Mouse (Mus musculus) forebrain, embryonic 16.5 days (tissue): Measurements from ENCODE around the gene Gm49416. TPM values are rescaled to one million over a fixed set of nuclear protein-coding genes. Genes with fewer than 3 reads are reported as not detected.
"Not testable (repeated sequence)": the region's sequence is repeated elsewhere in the genome, so short reads cannot be mapped to it uniquely, and the experiment has no call there.

ENCODE experiments used
- ATAC-seq: fragments of 200-750 bp; cut with Nextera tagmentation; 2 replicates; pipeline ENCODE4 v1.8.0; 2017; ENCODE audit warnings: mild to moderate bottlenecking, moderate library complexity
- H3K27ac ChIP-seq: fragments of 300-500 bp; sonication (generic); 2 replicates; pipeline ENCODE4 v1.5.1; 2014; ENCODE audit warnings: low read length, control low read depth
- H3K27me3 ChIP-seq: fragments of 300-500 bp; sonication (generic); replicated peaks from 2 replicates; pipeline ENCODE4 v1.6.1; 2014; ENCODE audit warnings: low read length; ENCODE audit not compliant: control insufficient read depth, insufficient read depth
- H3K36me3 ChIP-seq: fragments of 300-500 bp; sonication (generic); 2 replicates; pipeline ENCODE4 v1.6.1; 2014; ENCODE audit not compliant: control insufficient read depth, insufficient read depth
- H3K4me1 ChIP-seq: fragments of 300-500 bp; sonication (generic); replicated peaks from 2 replicates; pipeline ENCODE4 v1.6.1; 2014; ENCODE audit warnings: low read length; ENCODE audit not compliant: control insufficient read depth, insufficient read depth
- H3K4me2 ChIP-seq: fragments of 300-500 bp; sonication (generic); 2 replicates; pipeline ENCODE4 v1.6.1; 2014; ENCODE audit warnings: mild to moderate bottlenecking, low read length, control low read depth
- H3K4me3 ChIP-seq: fragments of 300-500 bp; sonication (generic); replicated peaks from 2 replicates; pipeline ENCODE4 v1.5.1; 2014; ENCODE audit warnings: mild to moderate bottlenecking, low read length, control low read depth
- H3K9ac ChIP-seq: fragments of 300-500 bp; sonication (generic); replicated peaks from 2 replicates; pipeline ENCODE4 v1.6.1; 2014; ENCODE audit warnings: low read depth, low read length, control low read depth
- H3K9me3 ChIP-seq: fragments of 300-500 bp; sonication (generic); 2 replicates; pipeline ENCODE4 v1.6.1; 2016; ENCODE audit warnings: low read length; ENCODE audit not compliant: control insufficient read depth
- WGBS: fragments of 180-500 bp; shearing (Covaris S2); extraction: QIAGEN DNeasy Blood & Tissue Kit; methylation state at CpG from one replicate; pipeline ENCODE4 v1.1.7; 2014; 5-methylcytosine and 5-hydroxymethylcytosine counted together
- polyA plus RNA-seq: library from polyadenylated mRNA; unstranded; fragments of >200 nt; fragmentation: Nextera tagmentation; extraction: Ambion mirVana; gene quantifications from 2 replicates; pipeline ENCODE4 v1.2.1, GENCODE M21; 2015

The Gm49416 gene
- polyA plus RNA-seq, 1 experiment from 2014 or later, result 0.34 TPM

DNA sequence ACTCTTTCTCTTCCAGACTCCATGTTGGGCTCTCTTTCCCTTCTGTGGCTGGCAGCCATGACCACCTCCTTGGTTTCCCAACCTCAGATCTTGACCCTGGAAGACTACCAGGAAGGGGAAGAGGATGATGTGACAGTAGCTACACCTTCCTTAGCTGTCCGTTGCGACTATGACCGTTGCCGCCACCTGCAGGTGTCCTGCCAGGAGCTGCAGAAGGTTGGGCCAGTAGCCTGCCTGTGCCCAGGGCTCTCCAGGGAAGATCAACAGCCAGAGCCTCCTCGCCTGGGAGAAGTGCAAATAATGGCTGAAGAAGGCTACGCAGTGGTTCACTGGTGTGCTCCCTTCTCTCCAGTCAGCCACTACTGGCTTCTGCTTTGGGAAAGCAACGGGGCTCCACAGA is 37.1 kb upstream of the Gm49416 start:
- H3K4me2 ChIP-seq, result no peak overlapping the region
- no peak overlapping the region for H3K9ac ChIP-seq
- H3K36me3 ChIP-seq, result peaks cover 8% of the 10 kb centered on the region
- H3K9me3 ChIP-seq, result no peaks in the 10 kb centered on the region
- no peak overlapping the region for H3K27ac ChIP-seq
- ATAC-seq, result no peak
- H3K4me3 ChIP-seq, result no peak overlapping the region
- H3K27me3 ChIP-seq, result no peaks in the 10 kb centered on the region
- WGBS, result 46% methylated on average over 7 of the region's 7 CpGs
- H3K4me1 ChIP-seq, result no peaks in the 10 kb centered on the region

DNA sequence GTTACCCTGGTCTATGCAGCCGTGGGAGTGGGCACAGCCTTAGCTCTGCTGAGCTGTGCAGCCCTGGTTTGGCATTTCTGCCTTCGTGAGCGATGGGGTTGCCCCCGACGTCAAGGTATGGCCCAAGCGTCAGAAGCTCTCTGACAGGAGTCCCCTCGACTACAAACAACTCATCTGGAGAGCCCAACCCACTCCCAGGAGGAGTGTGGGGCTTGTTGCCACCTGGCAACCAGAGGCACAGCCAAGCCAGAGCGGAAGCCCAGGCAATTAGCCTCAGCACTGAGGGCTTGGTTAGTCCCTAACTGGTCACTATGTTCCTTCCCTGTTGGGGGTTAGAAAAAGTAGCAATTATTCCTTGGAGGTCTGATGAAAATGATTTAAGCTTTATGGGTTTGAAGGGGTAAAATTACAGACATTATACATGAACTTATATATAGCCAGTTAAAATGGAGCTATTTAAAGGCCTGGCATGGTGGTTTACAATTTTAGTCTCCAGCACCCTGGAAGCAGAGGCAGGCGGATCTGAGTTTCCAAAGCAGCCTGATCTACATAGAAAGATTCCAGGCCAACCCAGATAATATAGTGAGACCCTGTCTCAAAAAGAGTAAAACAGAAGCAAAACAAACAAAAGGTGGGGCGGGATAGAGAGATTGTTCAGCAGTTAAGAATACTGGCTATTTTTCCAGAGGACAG is 36.3 kb upstream of the Gm49416 start:
- H3K27me3 ChIP-seq, result no peaks in the 10 kb centered on the region
- H3K4me2 ChIP-seq, result no peak overlapping the region
- no peak for ATAC-seq
- H3K4me3 ChIP-seq, result no peak overlapping the region
- H3K4me1 ChIP-seq, result no peaks in the 10 kb centered on the region
- no peak overlapping the region for H3K9ac ChIP-seq
- H3K27ac ChIP-seq, result no peak overlapping the region
- H3K36me3 ChIP-seq, result 0 out of 2 replicates have a peak, but pooled peaks cover 2% of the 10 kb centered on the region
- 57% methylated on average over 10 of the region's 10 CpGs for WGBS
- H3K9me3 ChIP-seq, result no peaks in the 10 kb centered on the region

DNA sequence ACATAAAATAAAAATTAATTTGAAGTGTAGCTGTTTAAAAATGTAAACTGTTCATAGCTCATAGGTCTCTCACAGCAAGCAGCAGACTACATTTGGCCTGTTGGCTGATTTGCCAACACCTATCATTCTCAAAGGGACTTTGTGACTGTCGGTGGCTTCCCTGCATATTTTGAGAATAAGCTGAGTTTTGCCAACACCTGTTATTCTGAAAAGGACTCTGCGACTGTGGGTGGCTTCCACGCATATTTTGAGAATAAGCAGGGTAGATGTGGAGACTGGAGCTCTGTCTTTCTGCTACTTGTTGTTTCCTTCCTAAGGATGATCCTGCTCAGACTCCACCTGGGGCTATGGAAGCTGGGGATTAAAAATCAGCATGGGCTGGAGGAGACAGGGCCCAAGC is 35.6 kb upstream of the Gm49416 start:
- H3K9ac ChIP-seq, result no peak overlapping the region
- no peak overlapping the region for H3K27ac ChIP-seq
- ATAC-seq, result no peak
- H3K4me3 ChIP-seq, result no peak overlapping the region
- H3K9me3 ChIP-seq, result no peaks in the 10 kb centered on the region
- H3K36me3 ChIP-seq, result 0 out of 2 replicates have a peak, but pooled peaks cover 2% of the 10 kb centered on the region
- WGBS, result 85% methylated on average over 3 of the region's 3 CpGs
- no peaks in the 10 kb centered on the region for H3K27me3 ChIP-seq
- no peak overlapping the region for H3K4me2 ChIP-seq
- no peaks in the 10 kb centered on the region for H3K4me1 ChIP-seq

DNA sequence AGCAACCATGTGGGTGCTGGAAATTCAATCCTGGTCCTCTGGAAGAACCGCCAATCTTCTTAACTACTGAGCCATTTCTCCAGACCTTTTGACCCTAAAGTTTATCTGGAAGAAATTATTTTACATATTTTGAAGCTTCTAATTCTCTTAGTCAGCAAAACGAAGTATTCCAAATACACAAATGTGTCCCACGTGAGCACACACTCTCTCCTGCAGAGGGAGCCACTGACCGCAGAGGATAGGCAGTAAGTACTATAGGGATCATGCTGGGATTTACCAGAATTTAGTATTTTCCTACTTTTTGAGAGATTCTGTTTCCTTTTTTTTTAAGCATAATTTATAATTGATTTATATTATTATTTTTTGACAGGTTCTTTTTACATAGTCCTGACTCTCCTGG is 31.0 kb upstream of the Gm49416 start:
- no peak for ATAC-seq
- Histone ChIP-seq H3K9me3 (no peaks in the 10 kb centered on the region), H3K27me3 (no peaks in the 10 kb centered on the region), H3K36me3 (no peaks in the 10 kb centered on the region), H3K4me1 (no peaks in the 10 kb centered on the region), H3K27ac (no peak overlapping the region), H3K4me3 (no peak overlapping the region), H3K9ac (no peak overlapping the region), H3K4me2 (no peak overlapping the region)
- WGBS, result 32% methylated on average over 4 of the region's 4 CpGs

DNA sequence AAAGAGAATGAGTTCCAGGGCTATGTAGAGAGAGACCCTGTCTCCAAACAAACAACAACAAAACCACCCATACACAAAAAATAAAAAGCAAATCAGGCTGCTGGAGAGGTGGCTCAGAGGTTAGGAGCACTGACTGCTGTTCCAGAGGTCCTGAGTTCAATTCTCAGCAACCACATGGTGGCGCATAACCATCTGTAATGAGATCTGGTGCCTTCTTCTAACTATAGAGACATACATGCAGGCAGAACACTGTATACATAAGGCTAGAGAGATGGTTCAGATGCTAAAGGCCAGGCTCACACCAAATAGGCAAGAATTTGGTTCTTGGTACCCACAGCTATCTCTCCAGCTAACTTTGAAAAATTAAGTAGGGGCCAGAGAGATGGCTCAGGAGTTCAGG is 29.7 kb upstream of the Gm49416 start:
- 24% methylated on average over 1 of the region's 1 CpGs for WGBS

DNA sequence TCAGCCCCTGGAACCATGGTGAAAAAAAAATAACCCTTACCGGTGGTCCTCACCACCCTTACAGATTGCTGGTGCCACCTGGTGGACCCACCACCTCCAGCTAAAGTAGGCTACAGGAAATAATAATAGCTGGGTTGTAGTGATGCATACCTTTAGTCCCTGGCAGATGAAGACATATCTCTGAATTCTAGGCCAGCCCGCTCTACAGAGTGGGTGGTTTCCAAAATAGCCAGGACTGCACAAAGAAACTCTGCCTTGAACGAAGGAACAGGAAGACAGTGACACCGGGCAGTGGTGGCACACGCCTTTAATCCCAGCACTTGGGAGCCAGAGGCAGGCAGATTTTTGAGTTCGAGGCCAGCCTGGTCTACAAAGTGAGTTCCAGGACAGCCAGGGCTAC is 24.5 kb upstream of the Gm49416 start:
- Histone ChIP-seq H3K4me2 (no peak overlapping the region), H3K4me3 (no peak overlapping the region), H3K4me1 (no peaks in the 10 kb centered on the region), H3K36me3 (no peaks in the 10 kb centered on the region), H3K9me3 (no peaks in the 10 kb centered on the region), H3K9ac (no peak overlapping the region), H3K27ac (no peak overlapping the region), H3K27me3 (0 out of 2 replicates have a peak, but pooled peaks cover 2% of the 10 kb centered on the region)
- 89% methylated on average over 6 of the region's 6 CpGs for WGBS
- ATAC-seq, result no peak

More for the DNA sequence above, 29.7 kb upstream of the Gm49416 start:
- Histone ChIP-seq H3K27ac (no peak overlapping the region), H3K36me3 (no peaks in the 10 kb centered on the region), H3K4me2 (no peak overlapping the region), H3K4me1 (no peaks in the 10 kb centered on the region), H3K27me3 (no peaks in the 10 kb centered on the region), H3K9ac (no peak overlapping the region), H3K4me3 (no peak overlapping the region), H3K9me3 (no peaks in the 10 kb centered on the region)
- ATAC-seq, result no peak

DNA sequence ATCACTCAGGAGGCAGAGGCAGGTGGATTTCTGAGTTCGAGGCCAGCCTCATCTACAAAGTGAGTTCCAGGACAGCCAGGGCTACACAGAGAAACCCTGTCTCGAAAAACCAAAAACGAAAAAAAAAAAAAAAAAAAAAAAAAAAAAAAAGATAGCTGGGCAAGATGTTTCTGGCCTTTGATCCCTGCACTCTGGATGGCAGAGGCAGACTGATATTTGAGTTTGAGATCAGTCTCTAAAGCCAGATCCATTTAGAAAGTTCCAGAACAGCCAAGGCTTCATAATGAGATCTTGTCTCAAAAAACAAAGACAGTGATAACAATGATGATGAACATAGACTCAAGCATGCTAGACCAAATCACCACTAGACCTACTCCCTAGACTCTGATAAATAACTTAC is 18.3 kb upstream of the Gm49416 start:
- 75% methylated on average over 3 of the region's 3 CpGs for WGBS
- H3K4me2 ChIP-seq, H3K9me3 ChIP-seq, H3K27me3 ChIP-seq, H3K27ac ChIP-seq, H3K9ac ChIP-seq, H3K4me3 ChIP-seq, ATAC-seq: not testable (repeated sequence)
- Histone ChIP-seq H3K36me3 (peaks cover 12% of the 10 kb centered on the region; the same call in 1 of the 2 replicates), H3K4me1 (peaks cover 14% of the 10 kb centered on the region)

DNA sequence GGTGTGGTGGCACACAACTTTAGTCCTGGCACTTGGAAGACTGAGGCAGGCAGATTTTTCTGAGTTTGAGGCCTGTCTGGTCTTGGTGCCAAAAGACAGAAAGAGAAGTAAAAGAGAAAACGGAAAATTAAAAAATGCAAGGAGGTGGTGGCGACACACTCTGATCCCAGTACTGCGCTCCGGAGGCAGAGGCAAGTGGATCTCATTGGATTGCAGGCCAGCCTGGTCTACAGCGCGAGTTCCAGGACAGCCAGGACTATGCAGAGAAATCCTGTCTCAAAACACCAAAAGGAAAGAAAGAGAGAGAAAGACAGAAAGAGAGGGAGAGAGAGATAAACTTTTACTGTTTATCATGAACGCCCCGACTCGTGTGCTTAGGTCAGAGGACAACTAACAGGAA is 17.9 kb upstream of the Gm49416 start:
- peak overlapping the region; percentile 58 for H3K4me2 ChIP-seq
- peaks cover 14% of the 10 kb centered on the region for H3K4me1 ChIP-seq
- 62% methylated on average over 9 of the region's 9 CpGs for WGBS
- 0 out of 2 replicates have a peak overlapping the region, but pooled peaks have one; percentile 41 for H3K27ac ChIP-seq
- peaks cover 13% of the 10 kb centered on the region; the same call in 1 of the 2 replicates for H3K36me3 ChIP-seq
- no peaks in the 10 kb centered on the region for H3K9me3 ChIP-seq
- ATAC-seq, result peak; percentile 30
- no peaks in the 10 kb centered on the region for H3K27me3 ChIP-seq
- H3K4me3 ChIP-seq, result peak overlapping the region; percentile 73
- H3K9ac ChIP-seq, result peak overlapping the region; percentile 61

DNA sequence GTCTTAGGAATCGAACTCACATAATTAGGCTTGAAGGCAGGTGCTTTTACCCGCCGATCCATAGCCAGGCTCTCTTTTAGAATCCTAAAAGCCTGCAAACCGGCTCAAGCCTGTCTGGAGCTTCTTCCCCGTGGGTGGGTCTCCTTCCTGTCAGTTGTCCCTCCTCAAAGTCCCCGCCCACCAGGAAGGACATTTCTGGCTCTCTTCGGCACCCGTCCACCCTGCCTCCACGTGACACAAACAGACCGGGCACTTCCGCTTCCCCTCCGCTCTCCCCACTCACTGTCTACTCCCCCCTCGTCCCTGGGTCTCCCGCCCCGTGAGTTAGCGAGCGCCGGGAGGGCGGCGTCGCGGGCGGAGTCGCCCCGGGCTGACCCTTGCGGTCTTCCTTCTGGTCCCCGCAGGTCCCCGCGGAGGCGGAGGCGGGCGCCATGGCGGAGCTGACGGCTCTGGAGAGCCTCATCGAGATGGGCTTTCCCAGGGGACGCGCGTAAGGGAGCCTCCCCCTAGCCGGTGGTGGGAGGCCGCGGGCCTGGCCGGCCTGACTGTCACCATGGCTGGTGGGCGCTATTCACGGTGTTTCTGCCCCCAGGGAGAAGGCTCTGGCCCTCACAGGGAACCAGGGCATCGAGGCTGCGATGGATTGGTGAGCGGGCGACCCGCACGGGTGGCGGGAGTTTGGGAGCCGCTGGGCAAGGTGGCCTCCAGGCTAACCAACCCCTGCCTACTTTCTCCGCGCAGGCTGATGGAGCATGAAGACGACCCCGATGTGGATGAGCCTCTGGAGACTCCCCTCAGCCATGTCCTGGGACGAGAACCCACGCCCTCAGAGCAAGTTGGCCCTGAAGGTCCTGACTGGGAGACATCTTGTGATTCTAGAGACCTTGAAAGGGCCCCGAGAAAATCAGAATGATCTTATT is 17.2 kb upstream of the Gm49416 start, which contains the start of gene Ubxn1:
Gene Ubxn1, plus strand, starts transcription at position 230 of the 920 bp plus-strand sequence.
- Histone ChIP-seq H3K27ac (peak within 1 kb of the TSS; percentile 68), H3K36me3 (peaks cover 16% of the 10 kb centered on the region; the same call in 1 of the 2 replicates), H3K27me3 (no peaks in the 10 kb centered on the region), H3K4me1 (peaks cover 14% of the 10 kb centered on the region), H3K4me2 (peak within 1 kb of the TSS; percentile 93), H3K9ac (peak within 1 kb of the TSS; percentile 74), H3K4me3 (peak within 1 kb of the TSS; percentile 73), H3K9me3 (no peaks in the 10 kb centered on the region)
- WGBS, result under 1% methylated on average over 53 of the region's 59 CpGs
- ATAC-seq, result peak; percentile 97
